Mouse (Mus musculus) skeletal muscle tissue, adult 2 months (tissue): ENCODE data around the gene Fscn2.
A peak's percentile ranks its signal among the peaks of the same experiment; 100 is the strongest.

ENCODE experiments used
- DNase-seq: peaks from one replicate; pipeline ENCODE4 v3.0.0-alpha.2; 2012; ENCODE audit warnings: low read depth, low spot score

Gene Fscn2

GRCm38 (mm10) chr11:120361295-120361694, at the start of gene Fscn2:
Gene Fscn2, plus strand, starts transcription at chr11:120361534.
- DNase-seq: no peak

DNA sequence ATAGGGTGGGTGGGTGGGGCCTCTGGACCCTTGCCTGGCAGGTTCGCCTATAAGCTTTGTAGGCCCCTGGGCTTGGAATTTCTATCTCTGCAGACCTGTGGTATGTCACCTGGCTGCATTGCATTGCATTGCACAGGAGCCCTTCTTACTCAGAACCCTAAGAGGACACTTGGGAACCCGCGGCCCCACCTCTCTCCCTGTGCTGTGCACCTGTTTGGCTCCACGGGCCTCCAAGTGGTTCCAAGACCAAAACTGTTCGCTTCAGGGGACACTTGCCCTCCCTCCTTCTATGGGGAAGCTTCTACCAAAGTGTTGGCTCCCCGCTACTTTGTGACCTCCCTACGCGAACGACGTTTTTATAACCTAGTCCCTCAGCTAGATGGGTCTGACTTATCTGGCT, 49.8 kb upstream of the Fscn2 start:
- no peak for DNase-seq

DNA sequence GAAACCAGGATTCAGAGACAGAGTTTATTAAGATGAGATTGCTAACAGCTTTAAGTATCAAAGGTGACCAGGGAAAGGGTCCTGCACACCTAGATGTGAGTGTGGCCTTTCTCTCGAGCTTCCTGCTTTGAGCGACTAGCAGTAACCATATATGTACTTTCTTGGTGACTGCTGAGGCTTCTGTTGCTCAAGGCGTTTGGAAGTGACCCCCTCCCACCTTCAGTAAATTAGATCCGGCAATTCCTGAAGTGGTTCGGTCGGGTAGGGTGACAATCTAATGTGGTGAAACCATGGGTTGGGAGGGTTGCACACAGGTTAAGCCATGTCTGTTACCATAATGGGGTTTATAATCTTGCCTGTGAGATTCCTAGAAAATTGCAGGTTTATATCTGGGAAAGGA, 49.3 kb upstream of the Fscn2 start:
- no peak for DNase-seq

GRCm38 (mm10) chr11:120313906-120314685, 47.2 kb upstream of the Fscn2 start:
- DNase-seq: no peak

DNA sequence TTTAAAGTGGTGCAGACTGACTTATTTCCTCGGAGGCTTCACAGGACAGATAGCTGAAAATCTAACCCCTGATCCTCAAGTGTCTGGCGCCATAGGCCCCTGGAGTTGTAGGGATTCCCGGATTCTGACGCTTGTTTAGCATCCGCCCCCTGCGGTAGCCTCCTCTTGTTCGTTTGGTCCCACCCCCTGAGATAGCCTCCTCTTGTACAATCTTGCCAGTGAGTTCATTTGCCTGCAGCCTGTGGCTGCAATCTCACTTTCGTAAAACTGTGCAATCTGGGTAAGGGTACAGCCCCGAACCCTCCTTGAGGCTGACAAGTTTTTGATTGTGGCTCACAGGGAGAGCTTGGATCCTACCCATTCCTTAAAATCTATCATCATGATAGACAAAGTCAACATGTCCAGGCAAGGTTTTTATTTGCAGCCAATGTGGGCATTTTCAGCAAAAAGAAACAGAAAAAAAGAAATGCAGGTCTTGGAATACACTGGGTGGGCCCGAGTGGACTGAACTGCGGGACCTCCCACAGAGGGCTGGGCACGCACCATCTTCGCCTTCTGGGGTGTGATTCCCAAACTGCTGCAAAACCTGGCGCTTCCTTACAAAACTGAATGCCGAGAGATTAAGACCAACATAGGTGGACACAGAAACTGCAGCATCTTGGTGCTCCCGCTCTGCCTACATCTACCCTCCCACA, 46.5 kb upstream of the Fscn2 start:
- no peak for DNase-seq

- no peak for DNase-seq
Measured at GRCm38 (mm10) chr11:120315416-120315761, 45.9 kb upstream of the Fscn2 start.

DNA sequence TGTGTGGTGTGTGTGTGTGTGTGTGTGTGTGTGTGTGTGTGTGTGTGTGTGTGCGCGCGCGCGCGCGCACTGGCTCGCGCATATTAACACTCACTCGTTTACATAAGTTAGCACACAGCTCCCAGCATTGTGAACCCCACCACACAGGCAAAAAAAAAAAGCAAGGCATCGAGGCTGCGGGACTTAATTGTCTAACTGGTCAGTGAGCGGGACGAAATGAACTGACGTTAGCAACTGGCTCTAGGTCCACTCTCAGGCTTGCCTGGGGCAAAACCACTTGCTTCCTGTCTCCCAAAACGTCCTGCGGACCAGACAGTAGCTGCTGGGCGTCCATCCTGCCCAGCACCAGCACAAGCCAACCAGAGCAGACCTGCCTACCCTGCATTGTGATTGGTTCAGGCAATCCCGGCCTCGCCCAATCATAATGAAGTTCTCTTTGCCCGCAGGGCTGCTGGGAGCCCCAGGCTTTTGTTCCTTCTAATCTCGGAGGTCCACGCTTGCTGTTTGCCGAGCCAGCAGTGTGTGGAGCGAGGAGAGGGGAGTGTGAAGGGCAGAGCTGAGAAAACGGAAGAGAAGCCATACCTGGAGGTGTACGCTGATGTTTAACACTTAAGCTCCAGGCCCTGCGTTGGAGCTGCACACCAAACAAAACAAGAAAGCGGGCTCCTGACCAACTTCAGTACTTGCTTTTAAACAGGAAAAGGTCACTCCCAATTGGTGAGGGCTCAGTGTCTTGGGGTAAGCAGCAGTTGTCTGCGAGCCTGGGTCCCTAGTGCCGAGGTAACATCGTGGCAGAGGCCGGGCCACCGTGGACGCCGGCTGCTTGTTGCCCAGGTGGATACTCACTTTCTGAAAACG, 45.3 kb upstream of the Fscn2 start:
- peak; percentile 96 for DNase-seq

DNA sequence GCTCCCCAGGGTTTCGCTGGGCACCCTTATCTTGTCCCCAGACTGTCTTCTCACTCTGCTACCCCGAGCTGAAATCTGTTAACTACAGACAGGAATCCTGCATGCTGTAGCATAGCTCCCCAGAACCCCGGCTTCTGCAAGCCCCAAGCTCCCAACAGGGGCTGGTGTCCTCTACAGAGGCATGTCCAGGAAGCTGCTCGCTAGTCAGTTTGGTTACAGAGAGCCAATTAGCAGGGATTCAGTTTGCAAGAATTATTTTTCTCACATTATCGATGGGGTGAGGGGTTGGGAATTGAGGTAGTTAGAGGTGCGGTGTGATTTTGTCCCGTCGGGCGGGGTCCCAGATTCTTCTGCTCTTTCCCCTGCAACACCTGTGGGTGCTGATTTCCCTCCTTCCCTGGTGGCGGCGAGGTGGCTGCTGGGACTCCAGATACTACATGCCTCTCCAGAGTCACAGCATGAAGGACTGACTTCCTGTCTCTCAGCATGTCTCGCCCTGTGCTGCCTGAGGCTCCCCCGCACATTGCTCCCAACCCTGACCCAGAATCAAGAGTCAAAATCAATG, 44.6 kb upstream of the Fscn2 start:
- no peak for DNase-seq

DNA sequence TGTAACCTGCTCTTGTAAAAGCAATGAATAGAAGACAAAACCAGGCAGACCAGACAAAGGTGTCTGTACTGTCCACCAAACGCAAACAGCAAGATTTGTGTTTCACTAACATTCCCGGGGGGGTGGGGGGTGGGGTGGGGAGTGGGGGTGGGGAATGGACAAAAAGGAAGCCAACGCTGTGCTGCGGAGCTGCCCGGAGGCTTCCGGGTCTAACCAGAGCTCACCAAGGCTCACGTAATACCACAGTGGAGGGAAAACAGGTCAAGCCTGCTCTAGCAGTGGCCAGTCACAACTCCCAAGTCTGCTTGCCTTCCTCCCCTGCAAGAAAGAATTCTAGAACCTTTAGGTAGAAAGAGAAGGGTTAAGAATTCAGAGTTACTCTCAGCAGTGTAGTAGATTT, 43.9 kb upstream of the Fscn2 start:
- DNase-seq: no peak

GRCm38 (mm10) chr11:120319310-120319709, 42.0 kb upstream of the Fscn2 start:
- no peak for DNase-seq

GRCm38 (mm10) chr11:120320156-120320555, 41.2 kb upstream of the Fscn2 start:
- DNase-seq: no peak

DNA sequence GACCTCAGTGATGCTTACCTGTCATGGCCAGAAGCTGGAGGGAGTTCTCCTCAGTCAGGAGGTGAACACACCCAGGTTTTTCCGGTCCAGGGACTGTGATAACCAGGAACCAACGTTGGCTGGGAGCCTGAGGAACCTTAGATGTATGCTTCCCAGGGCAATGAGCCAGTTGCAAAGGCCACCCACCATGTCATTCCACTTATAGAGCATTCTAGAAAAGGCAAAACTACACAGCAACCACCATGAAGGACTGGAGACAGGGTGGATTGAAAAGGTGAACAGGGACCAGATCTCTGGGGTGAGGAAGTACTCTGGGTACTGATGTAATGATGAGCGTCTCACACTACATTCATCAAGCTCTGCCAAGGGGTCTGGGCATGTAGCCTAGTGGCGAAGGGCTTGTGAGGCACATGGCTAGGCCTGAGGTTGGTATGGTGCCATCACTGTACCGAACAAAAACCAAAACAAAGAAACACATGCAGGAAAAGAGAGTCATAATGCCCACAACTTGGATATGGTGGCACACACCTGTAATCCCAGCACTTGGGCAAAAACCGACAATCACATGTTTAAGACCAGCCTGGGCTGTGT, 25.8 kb upstream of the Fscn2 start:
- DNase-seq: no peak

DNA sequence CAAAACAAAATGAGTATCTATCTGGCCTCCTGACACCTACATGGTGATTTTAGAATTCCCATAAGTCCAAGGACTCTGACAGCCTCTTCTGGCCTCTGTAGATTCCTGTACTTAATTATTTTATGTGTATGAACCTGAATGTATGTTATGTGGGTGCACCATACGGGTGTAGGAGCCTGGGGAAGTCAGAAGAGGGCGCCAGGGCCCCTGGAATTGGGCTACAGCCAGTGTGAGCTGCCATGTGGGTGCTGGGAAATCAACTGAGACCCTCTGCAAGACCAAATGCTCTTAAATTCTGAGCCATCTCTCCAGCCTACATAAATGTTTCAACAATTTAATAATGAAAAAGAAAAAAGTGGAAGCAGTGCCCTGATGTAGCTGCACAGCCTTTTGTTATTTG, 23.9 kb upstream of the Fscn2 start:
- no peak for DNase-seq

- DNase-seq: no peak
Measured at GRCm38 (mm10) chr11:120338786-120339185, 22.5 kb upstream of the Fscn2 start.

DNA sequence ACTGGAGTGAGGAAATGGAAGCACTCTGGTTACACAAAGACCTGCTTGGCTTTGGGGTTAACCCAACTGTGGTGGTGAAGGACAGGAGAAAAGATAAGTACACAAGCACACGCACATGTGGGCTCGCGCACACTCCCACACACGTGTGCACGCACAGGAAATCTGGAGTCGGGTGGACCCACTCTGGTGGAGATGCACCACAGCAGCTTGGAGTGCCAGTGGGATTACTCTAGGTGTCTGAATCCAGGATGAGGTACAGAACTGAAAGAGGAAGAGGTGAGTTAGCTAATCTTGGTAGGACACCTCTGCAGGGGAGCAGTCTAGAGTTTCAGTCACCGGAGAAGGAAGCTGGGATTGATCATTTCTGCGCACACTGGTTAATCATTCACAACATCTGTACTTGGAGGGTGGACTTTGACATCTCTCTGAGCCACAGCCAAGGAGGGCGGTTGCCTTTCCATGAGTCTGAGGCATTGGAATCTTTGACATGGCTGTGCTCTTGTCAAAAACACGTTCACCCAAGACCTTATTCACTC, 21.3 kb upstream of the Fscn2 start:
- no peak for DNase-seq

- DNase-seq: no peak
Measured at GRCm38 (mm10) chr11:120341661-120342060, 19.7 kb upstream of the Fscn2 start.

GRCm38 (mm10) chr11:120342656-120343160, 18.6 kb upstream of the Fscn2 start:
- DNase-seq: no peak

DNA sequence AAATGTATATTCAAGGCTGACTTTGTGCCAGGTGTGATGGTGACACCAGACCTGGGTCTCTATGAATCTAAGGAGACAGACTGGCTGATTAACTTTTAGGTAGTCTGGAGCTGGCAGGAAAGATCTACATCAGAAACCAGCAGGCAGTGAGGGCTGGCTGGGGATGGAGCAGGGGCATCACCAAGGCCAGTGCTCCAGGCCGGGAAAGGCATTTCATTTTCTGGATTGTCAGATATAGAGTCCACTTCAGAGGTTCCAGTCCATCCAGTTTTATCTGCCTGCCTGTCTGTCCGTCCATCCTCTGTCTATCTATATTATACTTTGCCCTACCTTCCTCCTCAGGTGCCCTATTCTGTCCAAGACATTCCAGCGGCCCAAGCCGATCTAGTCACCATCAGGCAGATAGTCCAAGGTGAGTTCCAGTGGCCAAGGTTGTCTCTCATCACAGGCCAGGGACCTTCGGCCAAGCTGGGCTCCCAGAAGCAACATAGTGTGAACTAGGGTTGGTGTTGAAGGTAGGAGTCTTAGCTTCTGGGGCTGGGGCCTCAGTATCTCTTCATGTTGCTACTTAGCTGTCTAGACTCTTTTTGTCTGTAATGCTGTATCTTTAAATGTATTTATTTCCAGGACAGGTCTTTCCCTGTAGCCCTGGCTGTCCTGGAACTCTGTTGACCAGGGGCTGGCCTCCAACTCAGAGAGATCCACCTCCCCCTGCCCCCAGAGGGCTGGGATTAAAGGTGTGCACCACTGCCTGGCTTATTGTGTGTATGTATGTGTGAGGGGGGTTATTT, 17.6 kb upstream of the Fscn2 start:
- DNase-seq: no peak

- no peak for DNase-seq
Measured at GRCm38 (mm10) chr11:120344310-120344920, 16.9 kb upstream of the Fscn2 start.
